Mouse (Mus musculus): ENCODE data around the gene Lrig3.

GRCm38 (mm10) chr10:126002818-126003506 is 37.0 kb downstream of the Lrig3 start:
- TF ChIP-seq ZNF384 (IDR thresholded peaks at IDR 0.05; ENCODE audit: low read depth, low read length) = no peak
- no peak for TF ChIP-seq ZC3H11A (IDR thresholded peaks at IDR 0.05; ENCODE audit: borderline replicate concordance, low read depth, low read length)
- TF ChIP-seq CHD2 (IDR thresholded peaks at IDR 0.05; ENCODE audit: low read depth, low read length) = no peak
